In the genomic region with DNA sequence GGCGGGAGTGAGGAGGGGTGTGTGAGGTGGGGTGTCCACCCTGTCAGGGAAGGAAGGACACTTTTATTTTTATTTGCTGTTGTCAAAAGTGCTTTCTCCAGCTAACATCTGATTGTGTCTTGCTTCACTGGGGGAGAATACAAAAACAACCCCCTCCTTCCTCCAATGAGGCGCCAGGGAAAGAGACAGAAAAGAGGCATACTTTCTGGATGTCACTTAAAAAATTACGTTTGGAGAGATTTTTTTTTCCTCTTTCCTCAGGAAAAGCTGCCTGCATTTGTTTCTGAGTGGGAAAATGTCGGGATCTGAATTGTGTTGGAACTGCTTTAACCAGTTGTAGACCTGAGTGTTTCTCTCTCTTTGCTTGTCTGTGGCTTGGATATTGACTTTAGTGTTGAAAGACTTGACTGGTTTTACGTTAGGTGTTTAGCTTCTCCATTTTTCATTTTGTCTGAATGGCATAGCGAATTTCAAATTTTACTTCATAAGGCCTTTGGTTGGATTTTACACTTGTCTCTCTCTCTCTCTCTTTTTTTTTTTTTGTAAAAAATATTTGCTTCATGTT, we compare ENCODE assay signal across 8 mouse cellular contexts. TPM values are rescaled to one million over a fixed set of nuclear protein-coding genes. Genes with fewer than 3 reads are reported as not detected.
DNase-seq lines count a peak whose midpoint lies in the region; ATAC-seq lines count a peak whose summit lies in the region.

No protein-coding gene starts in this region.

- ATAC-seq in hindbrain, embryonic 11.5 days (ENCODE audit: low FRiP score): no peak

- no peaks in the 10 kb centered on the region for H3K27me3 ChIP-seq in hindbrain, embryonic 11.5 days (ENCODE audit: control insufficient read depth, insufficient read depth, low read length)

- H3K36me3 ChIP-seq in hindbrain, embryonic 11.5 days (ENCODE audit: control insufficient read depth, insufficient read depth, low read length): no peaks in the 10 kb centered on the region

- peak overlapping the region; percentile 89 for H3K4me3 ChIP-seq in hindbrain, embryonic 11.5 days (ENCODE audit: low read depth, low read length)

- H3K9me3 ChIP-seq in hindbrain, embryonic 11.5 days (ENCODE audit: control insufficient read depth, low read length): no peaks in the 10 kb centered on the region

- peak; percentile 1 for DNase-seq in ovary, postnatal 14 days (ENCODE audit: low spot score)
- DNase-seq in ovary, adult 18-20 months (ENCODE audit: low spot score): no peak
- DNase-seq in c-Kit-positive CD71-positive TER-119-positive erythroid progenitor cells, embryonic 14.5 days (ENCODE audit: low spot score): peak; percentile 29
- peak; percentile 19 for DNase-seq in hindbrain, embryonic 11.5 days (ENCODE audit: low spot score)
- DNase-seq in lung, postnatal 10 days: peak; percentile 14
- no peak for DNase-seq in spleen, postnatal 4 days (ENCODE audit: low spot score in 2 of 2)
- no peak for DNase-seq in gastrocnemius, postnatal 25 days
- no peak for DNase-seq in adrenal gland, postnatal 25 days

- peak overlapping the region; percentile 91 for H3K27ac ChIP-seq in hindbrain, embryonic 11.5 days (ENCODE audit: low read depth, low read length)

- peak overlapping the region; percentile 47 for H3K4me2 ChIP-seq in hindbrain, embryonic 11.5 days (replicated peaks; ENCODE audit: low read depth, low read length)

- peak overlapping the region; percentile 85 for H3K9ac ChIP-seq in hindbrain, embryonic 11.5 days (ENCODE audit: low read depth, low read length)

- H3K4me1 ChIP-seq in hindbrain, embryonic 11.5 days (replicated peaks; ENCODE audit: control insufficient read depth, insufficient read depth, low read length): no peaks in the 10 kb centered on the region

- 9% methylated on average over 5 of the region's 6 CpGs for WGBS in hindbrain, embryonic 11.5 days

RNA-seq across cellular contexts. Expression of a gene that starts 0.3 kb away (rescaled TPM):
- 136 and 143 TPM in 2 replicates for polyA plus RNA-seq in hindbrain, embryonic 11.5 days (2014; fragmentation: Nextera tagmentation; extraction: Ambion mirVana)
- total RNA-seq in gastrocnemius, postnatal 25 days (2021): 10 to 100 TPM; 25.5 to 28.1 TPM
- total RNA-seq in adrenal gland, postnatal 25 days (2021): 77.8 and 78.0 TPM in 2 replicates

RNA-seq across cellular contexts. Expression of a gene that starts 1.1 kb away (rescaled TPM):
- polyA plus RNA-seq in hindbrain, embryonic 11.5 days (2014; fragmentation: Nextera tagmentation; extraction: Ambion mirVana): 41.5 and 43.1 TPM in 2 replicates
- total RNA-seq in gastrocnemius, postnatal 25 days (2021): 10 to 100 TPM; 25.9 to 29.1 TPM
- total RNA-seq in adrenal gland, postnatal 25 days (2021): 51.8 and 60.5 TPM in 2 replicates

Comparison
In these comparisons a context has a peak if more than half of its experiments do, and no peak if none do; other contexts are left out.
1. DNase-seq: peak in ovary, postnatal 14 days (single experiment), c-Kit-positive CD71-positive TER-119-positive erythroid progenitor cells, embryonic 14.5 days (single experiment), hindbrain, embryonic 11.5 days (single experiment) and lung, postnatal 10 days (single experiment); none in ovary, adult 18-20 months (single experiment), spleen, postnatal 4 days (0 of 2), gastrocnemius, postnatal 25 days (single experiment) and adrenal gland, postnatal 25 days (single experiment).